Comparison of ENCODE assay signal across 13 mouse cellular contexts in the genomic region with DNA sequence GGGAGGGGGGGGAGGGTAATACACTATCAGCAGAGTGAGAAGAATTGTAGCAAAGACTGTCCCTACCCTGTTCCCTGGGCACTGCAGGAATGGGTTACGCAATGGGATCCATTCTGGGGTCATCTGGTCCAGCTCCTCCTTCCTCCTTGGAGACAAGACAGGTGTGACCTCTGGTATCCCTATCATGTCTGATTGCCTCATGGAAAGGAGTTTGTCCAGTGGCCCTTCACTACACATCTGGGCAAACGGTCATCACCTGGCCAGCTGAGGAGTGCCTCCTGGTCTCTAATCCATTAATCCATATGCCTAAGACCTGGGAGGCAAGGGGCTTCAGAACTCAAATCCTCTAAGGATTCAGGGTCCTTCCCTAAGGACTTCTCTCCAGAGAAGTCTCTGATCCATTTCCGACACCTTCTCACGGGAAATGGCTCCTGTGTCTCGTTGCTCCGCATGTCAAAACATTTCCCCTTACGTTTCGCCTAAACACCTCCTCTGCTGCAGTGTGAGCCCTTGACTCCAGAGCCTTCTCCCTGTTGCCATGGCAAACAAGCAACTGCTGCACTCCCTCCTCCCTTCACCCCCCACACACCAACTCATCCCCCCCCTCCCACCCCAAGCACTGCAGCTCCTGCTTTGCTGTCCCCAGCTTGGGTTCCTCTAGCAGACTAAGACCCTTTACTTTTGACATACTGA. TPM values are rescaled to one million over a fixed set of nuclear protein-coding genes. Genes with fewer than 3 reads are reported as not detected.
DNase-seq lines count a peak whose midpoint lies in the region; ATAC-seq and TF ChIP-seq lines count a peak whose summit lies in the region.
"Had no signal": no experiment of that assay in that cellular context is flagged by ENCODE, and none has a peak within 500 bp of the region (broad histone marks: within the 10 kb centered on the region; RNA-seq: fewer than 3 reads in every experiment).

No protein-coding gene starts in this region.

- TF ChIP-seq CTCF in cerebellum, adult 2 months (IDR thresholded peaks at IDR 0.05; ENCODE audit: borderline replicate concordance, insufficient read depth, low read depth, low read length) = no peak
- no peak for TF ChIP-seq CTCF in stomach, postnatal 0 days (IDR thresholded peaks at IDR 0.05; ENCODE audit: low read depth)
- TF ChIP-seq CTCF in intestine, postnatal 0 days (IDR thresholded peaks at IDR 0.05; ENCODE audit: low read depth) = no peak

- H3K27me3 ChIP-seq in cerebellum, adult 2 months (ENCODE audit: control insufficient read depth, insufficient read depth, low read length) = no peaks in the 10 kb centered on the region
- H3K27me3 ChIP-seq in stomach, embryonic 14.5 days (ENCODE audit: control insufficient read depth, insufficient read depth, low read length) = no peaks in the 10 kb centered on the region
- H3K27me3 ChIP-seq in stomach, postnatal 0 days (ENCODE audit: control insufficient read depth, insufficient read depth, low read length) = no peaks in the 10 kb centered on the region
- no peaks in the 10 kb centered on the region for H3K27me3 ChIP-seq in intestine, postnatal 0 days (replicated peaks; ENCODE audit: control insufficient read depth, insufficient read depth, low read length)

- peak overlapping the region; percentile 96 for H3K4me3 ChIP-seq in cerebellum, adult 2 months (replicated peaks; ENCODE audit: insufficient read depth, low read depth, low read length)
- H3K4me3 ChIP-seq in stomach, embryonic 14.5 days (ENCODE audit: low read depth, low read length) = no peak overlapping the region
- H3K4me3 ChIP-seq in stomach, postnatal 0 days (ENCODE audit: low read depth, low read length) = no peak overlapping the region
- no peak overlapping the region for H3K4me3 ChIP-seq in intestine, postnatal 0 days (ENCODE audit: low read depth, low read length)

- no peak for ATAC-seq in cerebellum, adult (ENCODE audit: insufficient number of reproducible peaks, low FRiP score, low TSS enrichment)
- ATAC-seq in stomach, embryonic 14.5 days (ENCODE audit: insufficient number of reproducible peaks, insufficient read depth, low FRiP score, low read depth) = no peak
- no peak for ATAC-seq in stomach, postnatal 0 days (ENCODE audit: low FRiP score, low TSS enrichment)
- no peak for ATAC-seq in intestine, postnatal 0 days

- no peak for TF ChIP-seq POLR2A in cerebellum, adult 2 months (IDR thresholded peaks at IDR 0.05; ENCODE audit: borderline replicate concordance, insufficient read depth, low read length)

- peaks cover 24% of the 10 kb centered on the region for H3K4me1 ChIP-seq in cerebellum, adult 2 months (ENCODE audit: control insufficient read depth, insufficient read depth, low read length)
- H3K4me1 ChIP-seq in stomach, embryonic 14.5 days (ENCODE audit: control insufficient read depth, insufficient read depth, low read length) = peaks cover 26% of the 10 kb centered on the region
- H3K4me1 ChIP-seq in stomach, postnatal 0 days (replicated peaks; ENCODE audit: control insufficient read depth, insufficient read depth) = peaks cover 7% of the 10 kb centered on the region; the same call in 1 of the 2 replicates
- H3K4me1 ChIP-seq in intestine, postnatal 0 days (replicated peaks; ENCODE audit: control insufficient read depth, insufficient read depth, low read length) = peaks cover 5% of the 10 kb centered on the region; the same call in 1 of the 2 replicates

- WGBS in cerebellum, adult 2 months = 36% methylated on average over 8 of the region's 8 CpGs
- 69% methylated on average over 8 of the region's 8 CpGs for WGBS in stomach, embryonic 14.5 days
- 80% methylated on average over 8 of the region's 8 CpGs for WGBS in stomach, postnatal 0 days
- 82% methylated on average over 8 of the region's 8 CpGs for WGBS in intestine, postnatal 0 days

- peak overlapping the region; percentile 99; the same call in 1 of the 2 replicates for H3K4me2 ChIP-seq in stomach, embryonic 14.5 days (replicated peaks; ENCODE audit: low read depth, low read length)
- H3K4me2 ChIP-seq in stomach, postnatal 0 days (replicated peaks; ENCODE audit: low read depth) = no peak overlapping the region
- peak overlapping the region; percentile 98; the same call in 1 of the 2 replicates for H3K4me2 ChIP-seq in intestine, postnatal 0 days (replicated peaks; ENCODE audit: low read depth)

- DNase-seq in cerebellum, adult 2 months = peak; percentile 36 to 40
- no peak for DNase-seq in stomach, postnatal 0 days (ENCODE audit: low spot score)
- no peak for DNase-seq in adrenal gland, postnatal 36 days
- no peak for DNase-seq in kidney, postnatal 4 days
- DNase-seq in layer of hippocampus, adult 8-10 months (ENCODE audit: low spot score in 2 of 2) = no peak
- DNase-seq: heart, postnatal 36 days; lung, postnatal 10 days had no signal

- H3K36me3 ChIP-seq in stomach, embryonic 14.5 days (ENCODE audit: control insufficient read depth, insufficient read depth, low read length) = peaks cover 32% of the 10 kb centered on the region
- H3K36me3 ChIP-seq in stomach, postnatal 0 days (ENCODE audit: control insufficient read depth, insufficient read depth, low read length) = peaks cover 7% of the 10 kb centered on the region; the same call in 1 of the 2 replicates
- peaks cover 40% of the 10 kb centered on the region for H3K36me3 ChIP-seq in intestine, postnatal 0 days (ENCODE audit: control insufficient read depth, insufficient read depth)

- no peaks in the 10 kb centered on the region for H3K9me3 ChIP-seq in stomach, embryonic 14.5 days (ENCODE audit: control insufficient read depth, low read depth, low read length)
- no peaks in the 10 kb centered on the region for H3K9me3 ChIP-seq in stomach, postnatal 0 days (ENCODE audit: control insufficient read depth, low read length)
- H3K9me3 ChIP-seq in intestine, postnatal 0 days (ENCODE audit: control insufficient read depth) = no peaks in the 10 kb centered on the region

- H3K9ac ChIP-seq in stomach, embryonic 14.5 days (replicated peaks; ENCODE audit: low read depth, low read length) = no peak overlapping the region
- H3K9ac ChIP-seq in stomach, postnatal 0 days (ENCODE audit: low read length) = no peak overlapping the region
- no peak overlapping the region for H3K9ac ChIP-seq in intestine, postnatal 0 days (ENCODE audit: low read depth, low read length)

- TF ChIP-seq EP300 in stomach, postnatal 0 days (optimal IDR thresholded peaks at IDR 0.05) = no peak

- H3K27ac ChIP-seq in cerebellum, adult 2 months (ENCODE audit: insufficient read depth, low read length) = no peak overlapping the region
- no peak overlapping the region for H3K27ac ChIP-seq in stomach, embryonic 14.5 days (ENCODE audit: low read length)
- no peak overlapping the region for H3K27ac ChIP-seq in stomach, postnatal 0 days (replicated peaks)
- H3K27ac ChIP-seq in intestine, postnatal 0 days (ENCODE audit: low read depth, low read length) = no peak overlapping the region

RNA-seq across cellular contexts. Expression of a gene that starts 2.2 kb away (rescaled TPM):
- polyA plus RNA-seq in cerebellum, adult 2 months (2012; rRNA removed) = 546 and 554 TPM in 2 replicates
- 21.9 and 23.9 TPM in 2 replicates for polyA plus RNA-seq in stomach, embryonic 14.5 days (2014; fragmentation: Nextera tagmentation; extraction: Ambion mirVana)
- polyA plus RNA-seq in stomach, postnatal 0 days (2015; fragmentation: Nextera tagmentation; extraction: Ambion mirVana) = 13.4 and 14.5 TPM in 2 replicates
- 13.5 and 14.0 TPM in 2 replicates for polyA plus RNA-seq in intestine, postnatal 0 days (2015; fragmentation: Nextera tagmentation; extraction: Ambion mirVana)
- 10 to 100 TPM; 31.7 to 36.1 TPM for total RNA-seq in adrenal gland, postnatal 36 days (2021)
- total RNA-seq in layer of hippocampus, adult 8-10 months (2022) = 1,000 to 10,000 TPM; 1,589 to 1,685 (median 1,649) TPM

RNA-seq across cellular contexts. Expression of a gene that starts 2.3 kb away (rescaled TPM):
- polyA plus RNA-seq in cerebellum, adult 2 months (2012; rRNA removed) = 51.0 and 51.2 TPM in 2 replicates
- polyA plus RNA-seq in stomach, embryonic 14.5 days (2014; fragmentation: Nextera tagmentation; extraction: Ambion mirVana) = 22.4 and 30.1 TPM in 2 replicates
- polyA plus RNA-seq in stomach, postnatal 0 days (2015; fragmentation: Nextera tagmentation; extraction: Ambion mirVana) = 18.2 and 20.2 TPM in 2 replicates
- 68.7 and 77.6 TPM in 2 replicates for polyA plus RNA-seq in intestine, postnatal 0 days (2015; fragmentation: Nextera tagmentation; extraction: Ambion mirVana)
- 10 to 100 TPM; 37.1 to 37.6 TPM for total RNA-seq in adrenal gland, postnatal 36 days (2021)
- 10 to 100 TPM; 63.5 to 77.5 (median 67.4) TPM for total RNA-seq in layer of hippocampus, adult 8-10 months (2022)

RNA-seq across cellular contexts. Expression of a gene that starts 15.0 kb away (rescaled TPM):
- not detected in 2 replicates for polyA plus RNA-seq in cerebellum, adult 2 months (2012; rRNA removed)
- not detected in 2 replicates for polyA plus RNA-seq in stomach, embryonic 14.5 days (2014; fragmentation: Nextera tagmentation; extraction: Ambion mirVana)
- polyA plus RNA-seq in stomach, postnatal 0 days (2015; fragmentation: Nextera tagmentation; extraction: Ambion mirVana) = 0.80 and 1.0 TPM in 2 replicates
- not detected in 2 replicates for polyA plus RNA-seq in intestine, postnatal 0 days (2015; fragmentation: Nextera tagmentation; extraction: Ambion mirVana)
- total RNA-seq in adrenal gland, postnatal 36 days (2021) = not detected
- not detected for total RNA-seq in layer of hippocampus, adult 8-10 months (2022)
- total RNA-seq: gastrocnemius, adult 18-20 months; heart, postnatal 36 days; left cerebral cortex, postnatal 14 days had no signal
- polyA plus RNA-seq: stomach, embryonic 16.5 days had no signal

Comparison
In these comparisons a context has a peak if more than half of its experiments do, and no peak if none do; other contexts are left out.
1. DNase-seq: peak in cerebellum, adult 2 months (2 of 2); none in stomach, postnatal 0 days (single experiment), adrenal gland, postnatal 36 days (0 of 2), kidney, postnatal 4 days (0 of 2) and layer of hippocampus, adult 8-10 months (0 of 2).
2. RNA of a gene that starts 2.2 kb away (polyA plus RNA-seq): 546 to 554 TPM in cerebellum, adult 2 months; 21.9 to 23.9 TPM in stomach, embryonic 14.5 days, 13.5 to 14.0 TPM in intestine, postnatal 0 days and 13.4 to 14.5 TPM in stomach, postnatal 0 days; every median in the first group is over 10 times any median in the second.